Mouse (Mus musculus) heart, embryonic 15.5 days (tissue): ENCODE measurements around the gene 1700034J05Rik. TPM values are rescaled to one million over a fixed set of nuclear protein-coding genes. Genes with fewer than 3 reads are reported as not detected.

Experiments used
- ATAC-seq: fragments of 200-750 bp; cut with Nextera tagmentation; replicated peaks from 2 replicates; pipeline ENCODE4 v1.8.0; 2017; ENCODE audit warnings: low read depth, moderate TSS enrichment; ENCODE audit not compliant: insufficient number of reproducible peaks, insufficient read depth, low FRiP score
- H3K27ac ChIP-seq: fragments of 300-500 bp; sonication (generic); 2 replicates; pipeline ENCODE4 v1.5.1; 2015; ENCODE audit warnings: mild to moderate bottlenecking, inconsistent platforms
- H3K27me3 ChIP-seq: fragments of 300-500 bp; sonication (generic); 2 replicates; pipeline ENCODE4 v1.6.1; 2015; ENCODE audit warnings: inconsistent platforms
- H3K36me3 ChIP-seq: fragments of 300-500 bp; sonication (generic); 2 replicates; pipeline ENCODE4 v1.6.1; 2015; ENCODE audit warnings: mild to moderate bottlenecking, inconsistent platforms
- H3K4me1 ChIP-seq: fragments of 300-500 bp; sonication (generic); replicated peaks from 2 replicates; pipeline ENCODE4 v1.6.1; 2015; ENCODE audit warnings: inconsistent platforms
- H3K4me2 ChIP-seq: fragments of 300-500 bp; sonication (generic); 2 replicates; pipeline ENCODE4 v1.6.1; 2015; ENCODE audit warnings: inconsistent platforms, mild to moderate bottlenecking, moderate library complexity
- H3K4me3 ChIP-seq: fragments of 300-500 bp; sonication (generic); 2 replicates; pipeline ENCODE4 v1.5.1; 2015; ENCODE audit warnings: mild to moderate bottlenecking, inconsistent platforms
- H3K9ac ChIP-seq: fragments of 300-500 bp; sonication (generic); 2 replicates; pipeline ENCODE4 v1.6.1; 2015; ENCODE audit warnings: mild to moderate bottlenecking, inconsistent platforms
- H3K9me3 ChIP-seq: fragments of 300-500 bp; sonication (generic); replicated peaks from 2 replicates; pipeline ENCODE4 v1.6.1; 2016; ENCODE audit warnings: inconsistent platforms
- WGBS: fragments of 180-500 bp; shearing (Covaris S2); methylation state at CpG from one replicate; pipeline ENCODE4 v1.1.7; 2015; ENCODE audit warnings: mixed read lengths; 5-methylcytosine and 5-hydroxymethylcytosine counted together
- polyA plus RNA-seq: library from polyadenylated mRNA; unstranded; fragments of >200 nt; fragmentation: Nextera tagmentation; extraction: Ambion mirVana; gene quantifications from 2 replicates; pipeline ENCODE4 v1.2.1, GENCODE M21; 2015

The 1700034J05Rik gene
- polyA plus RNA-seq, 1 experiment from 2014 or later: 0.10 TPM

DNA sequence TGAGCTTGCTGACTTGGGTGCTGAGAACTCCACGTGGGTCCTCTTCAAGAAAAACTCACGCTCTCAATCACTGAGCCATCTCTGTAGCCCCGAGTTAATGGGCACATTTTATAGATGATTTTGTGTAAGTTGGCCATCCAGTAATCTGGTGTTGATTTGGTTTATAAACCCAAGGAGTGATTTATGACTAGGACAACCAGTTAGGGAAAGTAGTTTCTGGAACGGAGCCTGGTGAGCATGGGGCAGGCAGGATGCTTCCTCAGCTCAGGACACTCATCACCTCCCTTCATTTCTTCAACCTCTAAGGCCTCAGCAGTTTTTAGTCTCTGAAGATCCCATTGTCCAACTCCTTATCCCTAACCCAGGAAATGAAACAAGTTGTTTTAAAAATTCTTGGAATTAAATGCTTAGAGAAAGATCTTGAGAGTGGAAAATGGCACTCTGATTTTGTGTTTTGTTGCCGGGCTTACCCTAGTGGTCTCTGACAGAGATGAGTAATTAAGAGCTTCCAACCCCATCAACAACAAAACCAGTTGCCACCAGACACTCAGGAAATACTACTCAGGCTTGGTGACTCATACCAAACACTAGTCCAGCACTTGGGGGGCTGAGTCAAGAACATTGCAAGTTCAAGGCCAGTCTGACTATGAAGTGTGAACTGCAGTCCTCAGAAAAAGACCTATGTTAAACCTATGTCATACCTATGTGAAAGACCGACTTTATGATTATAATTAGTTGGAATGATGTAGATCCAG is 9.4 kb upstream of the 1700034J05Rik start:
- Histone ChIP-seq H3K4me2 (no peak overlapping the region), H3K4me1 (peaks cover 36% of the 10 kb centered on the region), H3K27ac (no peak overlapping the region), H3K36me3 (no peaks in the 10 kb centered on the region), H3K9ac (no peak overlapping the region), H3K4me3 (no peak overlapping the region), H3K9me3 (no peaks in the 10 kb centered on the region), H3K27me3 (no peaks in the 10 kb centered on the region)
- 84% methylated on average over 6 of the region's 6 CpGs for WGBS
- ATAC-seq: no peak

DNA sequence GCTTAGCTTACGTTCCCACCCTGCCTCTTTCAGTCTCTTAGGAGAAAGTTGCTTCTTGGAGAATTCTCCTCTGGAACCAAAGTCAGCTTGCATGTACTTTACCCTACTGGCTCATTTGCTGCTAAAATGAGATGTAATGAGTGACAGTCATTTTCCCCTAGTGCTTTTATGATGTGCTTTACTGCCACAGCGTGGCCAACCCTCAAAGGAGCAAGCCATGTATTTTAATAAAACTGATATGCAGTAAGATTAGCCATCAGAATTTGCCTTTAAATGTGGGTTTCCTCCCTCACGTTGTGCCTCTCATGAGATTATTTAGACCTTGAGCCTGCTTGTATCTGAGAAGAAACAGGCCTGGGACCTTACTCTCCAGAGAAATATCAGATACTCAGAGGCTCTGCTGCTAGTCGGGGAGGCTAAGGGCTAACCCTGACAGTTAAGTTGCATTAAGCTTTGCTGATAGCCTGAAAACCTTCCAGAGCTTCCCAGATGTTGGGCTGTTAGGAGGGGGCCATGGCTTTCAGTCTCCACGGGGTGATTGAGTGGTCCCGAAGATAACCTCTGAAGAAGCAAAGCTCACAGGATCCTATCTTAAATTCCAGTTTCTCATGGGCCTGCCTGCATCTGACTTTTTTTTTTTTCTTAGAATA is 7.7 kb upstream of the 1700034J05Rik start:
- no peak overlapping the region for H3K9ac ChIP-seq
- ATAC-seq: no peak
- H3K27ac ChIP-seq: peak overlapping the region; percentile 15; the same call in 1 of the 2 replicates
- H3K4me2 ChIP-seq: no peak overlapping the region
- H3K4me1 ChIP-seq: peaks cover 36% of the 10 kb centered on the region
- no peaks in the 10 kb centered on the region for H3K36me3 ChIP-seq
- no peaks in the 10 kb centered on the region for H3K27me3 ChIP-seq
- H3K9me3 ChIP-seq: no peaks in the 10 kb centered on the region
- no peak overlapping the region for H3K4me3 ChIP-seq
- WGBS: 24% methylated on average over 6 of the region's 6 CpGs

DNA sequence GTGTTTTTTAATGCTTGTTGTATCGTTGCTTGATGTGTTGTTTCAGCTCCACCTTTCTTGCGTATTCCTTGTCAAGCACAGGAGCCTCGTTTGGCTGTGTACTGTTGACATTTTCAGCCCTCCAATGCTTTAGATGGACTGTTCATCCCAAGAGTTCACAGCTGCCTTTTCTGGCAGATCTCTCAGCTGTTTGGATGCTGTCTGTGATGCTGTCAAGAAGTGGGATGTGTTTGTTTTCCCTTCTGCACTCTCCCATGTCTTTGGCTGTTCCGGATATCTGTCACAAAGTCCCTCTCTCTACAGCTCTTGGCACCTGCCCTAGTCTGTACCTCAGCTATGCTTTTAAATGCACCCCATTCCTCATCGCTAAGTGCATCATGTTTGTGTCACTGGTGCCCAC is 6.7 kb upstream of the 1700034J05Rik start:
- Histone ChIP-seq H3K4me1 (peaks cover 30% of the 10 kb centered on the region), H3K9me3 (no peaks in the 10 kb centered on the region), H3K4me2 (no peak overlapping the region), H3K9ac (no peak overlapping the region), H3K27ac (no peak overlapping the region), H3K27me3 (no peaks in the 10 kb centered on the region), H3K4me3 (no peak overlapping the region), H3K36me3 (no peaks in the 10 kb centered on the region)
- ATAC-seq: no peak
- WGBS: 45% methylated on average over 5 of the region's 5 CpGs

DNA sequence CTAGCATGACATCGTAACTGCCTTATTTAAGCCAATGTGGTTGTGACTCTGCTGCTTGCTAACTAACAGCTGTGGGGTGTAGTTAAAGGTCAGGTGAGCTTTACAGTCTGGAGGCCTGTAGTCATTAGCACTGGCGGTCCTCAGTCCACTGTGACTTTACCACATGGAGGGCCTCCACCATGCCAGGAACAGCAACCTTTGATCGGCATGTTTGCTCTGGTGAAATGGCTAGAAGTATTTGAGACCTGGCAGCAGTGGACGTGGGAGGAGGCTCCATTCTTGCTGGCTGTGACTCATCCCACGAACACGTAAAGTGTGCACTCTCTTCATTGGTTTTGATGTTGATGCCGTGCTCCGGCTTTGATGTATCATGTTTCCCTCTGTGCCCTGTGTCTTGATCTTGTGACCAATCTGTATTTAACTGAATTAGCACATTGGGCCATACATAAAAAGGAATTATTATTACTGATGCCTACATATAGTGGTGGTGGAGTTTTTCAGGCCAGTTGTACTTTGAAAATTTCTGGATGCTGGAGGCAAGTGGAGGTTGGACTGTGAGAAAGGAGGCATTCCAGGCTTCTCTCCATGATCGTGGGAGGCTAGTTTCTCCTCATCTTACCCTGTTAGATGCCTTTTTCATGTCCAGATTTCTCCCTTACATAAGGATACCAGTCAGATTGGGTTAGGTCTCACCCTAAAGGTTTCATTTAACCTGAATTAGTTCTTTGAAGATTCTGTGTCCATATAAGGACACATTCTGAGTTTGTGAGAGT is 5.9 kb upstream of the 1700034J05Rik start:
- no peaks in the 10 kb centered on the region for H3K27me3 ChIP-seq
- no peak overlapping the region for H3K9ac ChIP-seq
- no peak overlapping the region for H3K27ac ChIP-seq
- peaks cover 35% of the 10 kb centered on the region for H3K4me1 ChIP-seq
- no peak overlapping the region for H3K4me2 ChIP-seq
- H3K36me3 ChIP-seq: no peaks in the 10 kb centered on the region
- no peak for ATAC-seq
- no peak overlapping the region for H3K4me3 ChIP-seq
- WGBS: 63% methylated on average over 9 of the region's 9 CpGs
- H3K9me3 ChIP-seq: no peaks in the 10 kb centered on the region

DNA sequence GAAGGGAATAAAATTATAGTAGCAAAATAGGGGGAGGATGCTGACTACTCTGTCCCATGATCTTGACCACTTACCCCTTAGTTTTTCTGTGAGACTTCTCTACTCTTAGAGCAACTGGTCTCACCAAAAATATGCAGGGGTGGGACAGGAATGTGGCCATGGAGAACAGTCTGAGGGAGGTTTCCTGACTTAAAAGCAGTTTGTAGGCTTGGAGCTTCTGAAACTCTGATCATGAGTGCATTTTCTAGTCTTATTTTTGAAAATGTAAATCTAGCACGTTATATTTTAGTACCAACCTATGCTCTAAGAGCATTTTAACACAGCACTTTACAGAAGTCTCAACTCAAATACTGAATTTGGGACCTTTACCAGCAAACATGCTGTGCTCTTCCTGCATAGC is 4.5 kb upstream of the 1700034J05Rik start:
- Histone ChIP-seq H3K4me3 (no peak overlapping the region), H3K9me3 (no peaks in the 10 kb centered on the region), H3K4me2 (no peak overlapping the region), H3K27ac (no peak overlapping the region), H3K4me1 (peaks cover 35% of the 10 kb centered on the region), H3K9ac (no peak overlapping the region), H3K27me3 (no peaks in the 10 kb centered on the region), H3K36me3 (no peaks in the 10 kb centered on the region)
- ATAC-seq: no peak
- WGBS: 74% methylated on average over 1 of the region's 1 CpGs

DNA sequence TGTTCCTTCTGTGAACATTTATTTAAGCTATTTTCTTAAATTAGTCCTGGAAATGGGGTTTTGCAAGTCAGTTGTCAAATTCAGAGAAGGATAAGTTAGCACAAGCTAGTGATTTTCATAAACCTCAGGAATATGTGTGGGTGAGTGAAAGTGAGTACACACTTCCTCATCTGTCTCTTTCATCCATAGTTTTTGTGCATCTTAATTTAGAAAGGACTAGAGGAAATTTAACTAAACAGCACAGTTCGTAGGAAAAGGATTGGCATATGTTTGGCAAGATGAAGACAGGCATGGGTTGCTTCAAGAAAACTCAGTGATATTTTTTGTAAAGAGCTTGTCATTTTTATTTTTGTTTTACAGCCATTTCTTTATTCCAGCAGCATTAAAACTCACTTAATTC is 2.7 kb upstream of the 1700034J05Rik start:
- Histone ChIP-seq H3K9ac (no peak overlapping the region), H3K4me2 (no peak overlapping the region), H3K27ac (no peak overlapping the region), H3K36me3 (no peaks in the 10 kb centered on the region), H3K4me3 (no peak overlapping the region), H3K9me3 (no peaks in the 10 kb centered on the region), H3K27me3 (no peaks in the 10 kb centered on the region), H3K4me1 (peaks cover 26% of the 10 kb centered on the region)
- 83% methylated on average over 1 of the region's 1 CpGs for WGBS
- ATAC-seq: no peak

DNA sequence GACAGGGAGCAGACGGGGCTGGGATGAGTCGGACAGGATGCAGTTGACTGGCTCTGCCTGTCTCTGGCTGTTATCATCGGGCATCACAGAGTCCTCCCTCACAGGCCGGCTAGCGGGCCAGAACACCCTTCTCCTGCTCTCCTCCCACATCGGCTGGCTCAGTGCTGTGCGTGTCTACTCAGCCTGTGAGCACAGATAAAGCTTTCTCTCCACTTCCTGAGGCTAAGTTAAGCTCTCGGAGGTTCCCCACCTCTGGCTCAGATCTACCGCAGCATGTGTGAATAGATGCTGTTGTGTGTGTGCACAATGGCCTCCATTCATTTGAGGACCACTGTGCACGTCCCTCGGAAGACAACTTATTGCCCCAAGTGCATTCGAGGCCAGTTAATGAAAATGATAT is 1.7 kb upstream of the 1700034J05Rik start:
- Histone ChIP-seq H3K4me3 (no peak overlapping the region), H3K36me3 (no peaks in the 10 kb centered on the region), H3K27ac (peak overlapping the region; percentile 4; the same call in 1 of the 2 replicates), H3K9me3 (no peaks in the 10 kb centered on the region), H3K4me1 (peaks cover 19% of the 10 kb centered on the region), H3K27me3 (no peaks in the 10 kb centered on the region), H3K4me2 (peak overlapping the region; percentile 21; the same call in 1 of the 2 replicates), H3K9ac (no peak overlapping the region)
- 21% methylated on average over 12 of the region's 12 CpGs for WGBS
- ATAC-seq: peak; percentile 68

DNA sequence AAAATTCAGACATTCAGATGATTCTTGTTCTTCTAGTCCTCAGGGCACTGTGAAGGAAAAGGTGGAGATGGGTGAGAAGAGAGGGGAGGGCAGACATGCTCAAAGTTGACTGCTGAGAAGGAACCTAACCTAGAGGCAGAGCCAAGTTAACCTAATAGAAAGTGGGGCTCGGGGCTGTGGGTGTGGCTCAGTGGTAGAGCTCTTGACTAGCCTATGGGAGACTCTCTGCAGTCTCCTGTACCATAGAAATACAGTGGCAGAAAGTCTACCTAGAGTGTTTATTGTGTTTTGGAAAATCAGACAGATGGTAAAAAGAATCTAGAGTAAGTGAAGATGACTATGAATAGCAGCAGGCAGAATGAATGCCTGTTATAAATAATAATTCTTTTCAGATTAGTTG is 1.3 kb upstream of the 1700034J05Rik start:
- Histone ChIP-seq H3K4me3 (no peak overlapping the region), H3K4me2 (peak overlapping the region; percentile 21; the same call in 1 of the 2 replicates), H3K27me3 (no peaks in the 10 kb centered on the region), H3K36me3 (no peaks in the 10 kb centered on the region), H3K27ac (peak overlapping the region; percentile 4; the same call in 1 of the 2 replicates), H3K9me3 (no peaks in the 10 kb centered on the region), H3K9ac (no peak overlapping the region), H3K4me1 (peaks cover 15% of the 10 kb centered on the region)
- no peak for ATAC-seq
- 57% methylated on average over 1 of the region's 1 CpGs for WGBS

DNA sequence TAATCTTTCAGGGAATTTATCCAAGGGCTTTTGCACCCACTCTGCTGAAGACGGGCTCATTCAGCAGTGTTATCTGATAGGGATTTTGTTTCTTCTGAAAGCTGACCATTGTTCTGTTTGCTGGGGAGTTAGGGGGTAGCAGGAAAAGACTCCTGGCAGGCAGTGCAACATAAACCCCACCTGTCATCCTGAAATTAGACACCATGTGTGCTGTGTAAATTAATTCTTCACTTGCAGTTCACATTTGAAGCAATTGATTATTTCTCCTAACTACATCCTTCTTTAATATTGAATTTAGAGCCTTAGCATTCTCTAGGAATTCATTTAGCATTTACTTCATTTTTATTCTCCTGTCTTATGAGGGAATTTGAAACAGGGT is 3.8 kb downstream of the 1700034J05Rik start:
- no peak for ATAC-seq
- 27% methylated on average over 1 of the region's 1 CpGs for WGBS
- no peak overlapping the region for H3K9ac ChIP-seq

DNA sequence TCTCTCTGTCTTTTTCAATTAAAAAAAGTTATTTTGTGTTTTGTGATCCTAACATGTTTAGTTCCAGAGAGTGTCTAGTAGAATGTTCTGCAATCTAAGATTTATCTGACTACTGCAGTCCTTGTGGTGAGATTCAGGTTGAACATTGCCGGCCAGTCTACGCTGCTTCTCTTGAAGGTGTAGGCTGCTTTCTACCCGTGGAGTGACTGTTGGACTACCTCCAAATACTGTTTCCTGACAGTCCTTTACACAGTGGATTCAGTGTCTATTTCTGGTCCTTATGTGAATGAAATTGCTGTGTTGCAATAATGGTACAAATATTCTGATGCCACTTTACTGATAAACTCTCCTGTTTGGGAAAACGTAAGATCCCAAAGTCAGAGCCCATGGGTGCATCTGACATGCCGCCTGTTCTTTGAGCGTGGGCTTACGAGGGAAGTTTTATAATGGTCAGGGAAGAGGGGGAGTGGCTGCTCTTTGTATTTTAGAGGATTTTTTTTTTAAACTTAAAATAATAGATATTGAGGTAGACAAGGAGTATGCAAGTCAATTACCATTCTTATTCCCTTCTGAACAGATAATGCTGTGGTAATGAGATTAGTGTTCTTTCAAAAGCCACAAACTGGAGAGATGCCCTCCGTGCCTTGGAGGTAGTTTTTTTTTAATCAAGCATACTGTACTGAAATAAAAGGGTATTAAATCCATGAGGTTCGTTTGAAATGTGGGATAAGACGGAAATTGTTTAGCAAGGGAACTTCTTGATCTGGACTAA is 4.4 kb downstream of the 1700034J05Rik start:
- Histone ChIP-seq H3K9ac (no peak overlapping the region), H3K4me3 (no peak overlapping the region), H3K4me1 (peaks cover 41% of the 10 kb centered on the region), H3K27me3 (no peaks in the 10 kb centered on the region), H3K36me3 (no peaks in the 10 kb centered on the region), H3K4me2 (no peak overlapping the region), H3K27ac (no peak overlapping the region), H3K9me3 (no peaks in the 10 kb centered on the region)
- no peak for ATAC-seq
- WGBS: 45% methylated on average over 10 of the region's 10 CpGs

More for the DNA sequence above, 3.8 kb downstream of the 1700034J05Rik start:
- H3K27ac ChIP-seq: no peak overlapping the region
- peaks cover 37% of the 10 kb centered on the region for H3K4me1 ChIP-seq
- no peaks in the 10 kb centered on the region for H3K9me3 ChIP-seq
- no peaks in the 10 kb centered on the region for H3K36me3 ChIP-seq
- H3K27me3 ChIP-seq: no peaks in the 10 kb centered on the region
- H3K4me2 ChIP-seq: no peak overlapping the region
- no peak overlapping the region for H3K4me3 ChIP-seq

DNA sequence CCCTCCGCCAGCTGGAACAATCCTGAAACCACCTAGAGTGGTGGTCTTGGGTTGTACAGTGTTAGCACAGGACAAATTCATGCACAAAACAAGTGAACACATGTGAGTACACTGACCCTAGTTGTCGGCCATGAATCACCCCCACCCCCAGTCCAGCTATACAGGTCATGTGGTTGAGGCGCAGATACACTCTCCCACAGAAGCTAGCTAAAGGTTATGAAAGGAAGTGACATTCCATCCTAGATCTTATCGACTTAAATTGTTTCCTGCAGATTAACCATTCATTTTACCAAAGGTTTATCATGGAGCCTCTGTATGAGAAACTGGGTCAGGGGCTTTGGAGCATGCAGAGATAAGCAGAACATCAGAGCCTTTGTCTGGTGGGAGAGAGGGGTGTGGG is 7.0 kb downstream of the 1700034J05Rik start:
- H3K9ac ChIP-seq: no peak overlapping the region

More for the DNA sequence above, 7.0 kb downstream of the 1700034J05Rik start:
- ATAC-seq: 0 out of 2 replicates have a peak, but pooled peaks have one; percentile 27
- peaks cover 49% of the 10 kb centered on the region for H3K4me1 ChIP-seq
- no peak overlapping the region for H3K4me3 ChIP-seq
- H3K9me3 ChIP-seq: no peaks in the 10 kb centered on the region
- H3K27ac ChIP-seq: no peak overlapping the region
- no peak overlapping the region for H3K4me2 ChIP-seq
- no peaks in the 10 kb centered on the region for H3K36me3 ChIP-seq
- H3K27me3 ChIP-seq: no peaks in the 10 kb centered on the region
- 63% methylated on average over 4 of the region's 4 CpGs for WGBS
